Mouse (Mus musculus) 416B (cell line): Measurements from ENCODE around the gene Prr9.

Experiments
- DNase-seq: peaks from one replicate; pipeline ENCODE4 v3.0.0; 2011; ENCODE audit warnings: low read depth

Prr9 gene

GRCm38 (mm10) chr3:92123847-92124246 lies at the start of gene Prr9:
Gene Prr9, minus strand, starts transcription at chr3:92123947.
- DNase-seq: no peak

- no peak for DNase-seq
Observed at GRCm38 (mm10) chr3:92169847-92170246, 46.1 kb upstream of the Prr9 start.

DNA sequence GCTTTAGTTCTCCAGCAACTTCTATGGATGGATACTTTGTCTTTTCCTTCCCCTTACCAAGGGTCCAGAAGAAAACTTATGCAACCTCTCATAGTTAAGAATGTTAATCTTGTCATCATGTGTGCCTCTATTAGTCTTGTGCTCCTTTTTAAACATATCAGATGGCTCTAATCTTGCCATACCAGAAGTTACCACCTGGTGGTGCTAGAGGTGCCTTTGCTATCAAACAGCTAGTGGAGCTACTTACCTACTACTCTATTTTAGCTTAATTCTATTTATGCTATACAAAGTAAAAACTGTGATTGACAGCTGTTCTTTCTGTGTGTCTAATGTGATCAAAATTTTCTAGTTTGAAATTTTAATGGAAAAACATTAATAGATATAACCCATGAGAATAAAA lies 29.6 kb upstream of the Prr9 start:
- peak; percentile 55 for DNase-seq

DNA sequence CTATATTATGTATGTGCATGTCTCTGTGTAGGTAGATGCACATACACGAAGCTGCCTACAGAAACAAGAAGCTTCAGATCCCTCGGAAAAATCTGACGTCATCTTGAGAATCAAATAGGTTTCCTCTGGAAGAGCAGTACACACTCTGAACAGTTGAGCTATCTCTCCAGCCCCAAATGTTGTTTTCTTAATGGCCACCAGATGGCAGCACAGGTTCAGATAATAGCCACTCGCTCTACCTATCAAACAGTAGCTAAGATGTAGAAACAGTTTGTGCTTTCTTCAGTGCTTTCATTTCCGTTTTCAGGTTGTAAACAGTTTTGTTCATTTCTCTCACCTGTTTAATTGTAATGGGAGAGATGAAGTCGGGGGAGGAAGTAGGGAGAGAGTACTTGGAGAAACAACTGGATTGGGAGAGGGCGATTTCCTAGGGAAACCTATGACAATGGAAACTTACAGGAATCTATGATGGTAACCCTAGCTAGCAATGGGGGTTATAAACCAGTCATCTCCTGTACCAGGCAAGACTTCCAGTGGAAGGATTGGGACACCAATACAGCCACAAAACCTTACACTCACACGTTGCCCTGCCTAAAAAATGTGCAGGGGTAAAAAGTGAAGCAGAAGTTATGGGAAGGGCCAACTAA lies 27.0 kb upstream of the Prr9 start:
- peak; percentile 62 for DNase-seq

DNA sequence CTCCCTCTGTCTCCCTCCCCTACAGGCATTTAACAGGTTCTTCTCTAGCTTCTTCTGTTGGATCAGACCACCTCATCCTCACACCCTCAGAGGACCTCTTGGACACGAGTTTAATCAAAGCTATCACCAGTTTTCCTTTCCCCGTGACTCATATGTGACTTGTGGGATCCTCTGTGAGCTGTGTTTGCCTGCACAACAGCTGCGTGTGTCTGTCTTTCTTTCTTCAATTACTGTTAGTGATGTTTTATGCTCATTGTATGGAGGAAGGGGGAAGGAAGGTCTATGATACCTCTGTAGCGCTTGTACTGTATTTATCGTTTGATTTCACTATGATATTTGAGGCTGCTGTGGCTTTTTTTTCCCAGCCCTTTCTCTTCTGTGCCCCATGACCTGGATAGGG lies 24.2 kb upstream of the Prr9 start:
- DNase-seq: no peak

DNA sequence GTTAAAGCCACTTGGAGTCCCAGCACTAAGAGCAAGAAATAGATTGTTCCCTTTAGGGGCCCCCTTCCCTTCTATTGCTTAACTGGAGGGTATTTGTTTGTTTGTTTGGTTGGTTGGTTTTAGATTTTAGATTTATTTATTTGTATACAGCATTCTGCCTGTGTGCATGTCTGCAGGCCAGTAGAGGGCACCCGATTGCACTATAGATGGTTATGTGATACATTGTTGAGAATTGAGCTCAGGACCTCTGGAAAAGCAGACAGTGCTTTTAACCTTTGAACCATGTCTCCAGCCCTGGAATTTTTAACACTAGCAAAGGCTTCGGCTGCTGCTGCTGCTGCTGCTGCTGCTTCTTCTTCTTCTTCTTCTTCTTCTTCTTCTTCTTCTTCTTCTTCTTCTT lies 23.7 kb upstream of the Prr9 start:
- DNase-seq: peak; percentile 21

GRCm38 (mm10) chr3:92142644-92143043 lies 18.9 kb upstream of the Prr9 start, which contains the start of gene Lelp1:
Gene Lelp1, minus strand, starts transcription at chr3:92142744.
- no peak for DNase-seq

DNA sequence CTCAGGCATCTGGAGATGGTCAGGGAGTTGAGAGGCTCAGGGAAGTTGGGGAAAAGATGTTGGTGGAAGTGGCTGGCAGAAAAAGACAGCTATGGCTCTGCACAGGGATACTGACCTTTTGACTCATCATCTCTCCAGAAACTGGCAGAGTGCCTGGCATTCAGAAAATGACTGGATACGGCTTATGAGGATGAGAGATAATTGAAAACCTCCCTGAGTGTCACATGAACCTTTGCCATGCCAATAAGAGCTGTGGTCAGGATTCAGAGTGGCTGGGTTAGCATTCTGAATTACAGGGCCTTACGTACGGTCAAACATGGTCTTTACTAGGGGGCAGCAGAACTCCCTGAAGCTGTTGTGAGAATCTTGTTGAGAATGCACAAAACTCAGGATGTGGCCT lies 2.8 kb downstream of the Prr9 start:
- no peak for DNase-seq

GRCm38 (mm10) chr3:92117930-92118329 lies 5.8 kb downstream of the Prr9 start:
- DNase-seq: peak; percentile 52

- DNase-seq: no peak
Observed at GRCm38 (mm10) chr3:92111526-92111925, 12.2 kb downstream of the Prr9 start.

GRCm38 (mm10) chr3:92110790-92111189 lies 13.0 kb downstream of the Prr9 start:
- no peak for DNase-seq

- no peak for DNase-seq
Observed at GRCm38 (mm10) chr3:92106582-92106981, 17.2 kb downstream of the Prr9 start.

- no peak for DNase-seq
Observed at GRCm38 (mm10) chr3:92083042-92083441, 40.7 kb downstream of the Prr9 start, which contains the start of gene Lor. Gene Lor, minus strand, starts transcription at chr3:92083142.

DNA sequence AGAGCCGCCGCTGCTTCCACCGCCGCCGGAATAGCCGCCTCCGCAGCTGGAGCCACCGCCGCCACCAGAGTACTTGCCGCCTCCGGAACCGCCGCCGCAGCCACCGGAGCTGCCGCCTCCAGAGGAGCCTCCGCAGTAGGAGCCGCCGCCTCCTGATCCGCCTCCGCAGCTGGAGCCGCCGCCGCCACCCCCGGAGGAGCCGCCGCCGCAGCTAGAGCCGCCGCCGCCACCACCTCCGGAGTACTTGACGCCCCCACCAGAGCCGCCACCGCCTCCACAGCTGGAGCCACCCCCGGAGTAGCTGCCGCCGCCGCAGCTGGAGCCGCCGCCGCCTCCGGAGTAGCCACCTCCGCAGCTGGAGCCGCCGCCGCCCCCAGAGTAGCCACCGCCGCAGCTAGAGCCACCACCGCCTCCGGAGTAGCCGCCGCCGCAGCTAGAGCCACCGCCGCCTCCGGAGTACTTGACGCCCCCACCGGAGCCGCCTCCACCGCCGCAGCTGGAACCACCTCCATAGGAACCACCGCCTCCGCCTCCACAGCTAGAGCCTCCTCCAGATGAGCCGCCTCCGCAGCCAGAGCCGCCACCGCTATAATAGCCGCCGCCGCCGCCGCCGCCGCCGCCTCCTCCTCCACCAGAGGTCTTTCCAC lies 42.3 kb downstream of the Prr9 start:
- no peak for DNase-seq

DNA sequence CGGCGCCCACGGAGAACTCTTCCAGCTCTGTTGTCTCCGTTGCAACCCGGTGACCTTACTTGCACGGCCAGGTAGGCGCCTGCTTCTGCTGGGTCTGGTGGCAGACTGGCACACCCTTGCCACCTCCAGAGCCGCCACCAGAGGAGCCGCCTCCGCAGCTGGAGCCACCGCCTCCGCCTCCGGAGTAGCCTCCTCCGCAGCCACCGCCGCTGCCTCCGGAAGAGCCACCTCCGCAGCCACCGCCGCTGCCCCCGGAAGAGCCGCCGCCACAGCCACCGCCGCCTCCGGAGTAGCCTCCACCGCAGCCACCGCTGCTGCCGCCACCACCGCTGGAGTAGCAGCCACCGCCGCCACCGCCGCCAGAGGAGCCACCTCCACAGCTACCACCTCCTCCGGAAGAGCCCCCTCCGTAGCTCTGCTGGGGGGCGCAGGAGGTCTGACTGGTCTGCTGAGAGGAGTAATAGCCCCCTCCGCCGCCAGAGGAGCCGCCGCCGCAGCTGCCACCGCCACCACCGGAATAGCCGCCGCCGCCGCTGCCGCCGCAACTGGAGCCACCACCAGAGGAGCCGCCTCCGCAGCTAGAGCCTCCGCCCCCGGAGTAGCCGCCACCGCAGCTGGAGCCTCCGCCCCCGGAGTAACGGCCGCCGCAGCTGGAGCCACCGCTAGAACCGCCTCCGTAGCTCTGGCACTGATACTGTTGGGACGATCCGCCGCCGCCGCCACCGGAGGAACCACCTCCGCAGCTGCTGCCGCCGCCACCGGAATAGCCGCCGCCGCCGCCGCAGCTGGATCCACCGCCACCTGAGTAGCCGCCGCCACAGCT lies 43.1 kb downstream of the Prr9 start:
- DNase-seq: no peak
